Mouse (Mus musculus): ENCODE results near the gene Fndc3b.

The Fndc3b gene

DNA sequence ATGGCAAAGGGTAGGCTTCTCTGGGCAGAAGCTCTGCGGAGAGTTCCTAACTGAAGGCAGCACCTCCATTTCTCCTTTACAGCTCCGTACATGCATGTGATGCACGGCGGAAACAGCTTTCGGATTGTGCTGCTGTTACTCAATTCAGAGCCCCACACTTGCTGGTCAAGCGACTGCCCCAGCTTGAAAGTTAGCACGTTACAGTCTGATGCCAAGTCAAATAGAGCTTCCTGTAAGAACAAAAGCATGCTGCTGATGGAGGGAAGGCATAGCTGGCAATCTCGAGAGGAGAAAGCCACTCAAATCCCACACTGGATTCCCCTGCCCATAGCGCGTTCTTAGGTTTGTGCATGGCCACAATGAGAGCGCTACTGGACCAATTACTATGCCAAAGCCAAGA is 122.5 kb downstream of the Fndc3b start:
- DNase-seq, result no peak

DNA sequence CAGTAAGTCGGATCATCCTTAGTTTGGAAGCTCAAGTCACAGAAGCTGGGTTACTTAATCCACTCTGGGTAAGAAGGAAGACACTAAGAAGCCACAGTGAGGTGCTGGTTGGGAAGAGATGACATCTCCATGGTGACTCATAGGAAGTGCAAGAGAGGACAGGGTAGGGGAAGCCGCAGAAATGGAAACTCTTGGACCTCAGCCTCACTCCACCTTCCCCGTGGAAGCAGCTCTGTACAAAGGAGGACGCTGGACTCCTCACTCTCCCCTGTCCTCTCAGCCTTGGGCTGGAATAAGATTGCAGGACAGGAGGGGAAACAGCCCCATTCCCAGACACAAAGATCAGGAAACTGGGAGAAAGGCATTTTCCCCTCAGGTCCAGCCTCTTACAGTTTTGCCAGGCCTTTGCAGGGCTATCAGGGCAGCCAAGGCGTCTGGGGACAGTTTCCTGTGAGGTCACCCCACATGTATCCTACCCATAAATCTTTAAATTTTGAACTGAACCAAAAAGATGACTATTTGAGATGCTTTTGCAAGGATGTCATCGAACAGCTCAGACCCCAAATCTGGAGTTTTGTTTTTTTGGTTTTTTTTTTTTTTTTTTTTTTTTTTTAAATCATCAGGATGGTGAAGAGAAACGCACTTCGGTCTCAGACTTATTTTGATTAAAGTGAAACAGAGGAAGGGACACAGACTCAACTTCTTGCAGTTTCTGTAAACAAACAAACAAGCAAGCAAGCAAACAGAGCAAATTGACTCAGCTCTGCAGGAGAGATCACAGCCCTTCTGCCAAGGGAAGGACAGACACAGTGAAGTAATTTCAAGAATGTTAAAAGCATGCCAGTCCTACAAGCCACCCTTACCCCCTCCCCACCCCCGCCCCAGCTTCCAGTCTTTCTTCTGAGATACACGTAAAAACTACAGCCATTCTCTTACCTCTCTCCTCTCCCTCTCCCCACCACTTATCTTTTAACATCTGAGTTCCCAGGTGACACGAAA is 126.2 kb downstream of the Fndc3b start:
- no peak for DNase-seq

DNA sequence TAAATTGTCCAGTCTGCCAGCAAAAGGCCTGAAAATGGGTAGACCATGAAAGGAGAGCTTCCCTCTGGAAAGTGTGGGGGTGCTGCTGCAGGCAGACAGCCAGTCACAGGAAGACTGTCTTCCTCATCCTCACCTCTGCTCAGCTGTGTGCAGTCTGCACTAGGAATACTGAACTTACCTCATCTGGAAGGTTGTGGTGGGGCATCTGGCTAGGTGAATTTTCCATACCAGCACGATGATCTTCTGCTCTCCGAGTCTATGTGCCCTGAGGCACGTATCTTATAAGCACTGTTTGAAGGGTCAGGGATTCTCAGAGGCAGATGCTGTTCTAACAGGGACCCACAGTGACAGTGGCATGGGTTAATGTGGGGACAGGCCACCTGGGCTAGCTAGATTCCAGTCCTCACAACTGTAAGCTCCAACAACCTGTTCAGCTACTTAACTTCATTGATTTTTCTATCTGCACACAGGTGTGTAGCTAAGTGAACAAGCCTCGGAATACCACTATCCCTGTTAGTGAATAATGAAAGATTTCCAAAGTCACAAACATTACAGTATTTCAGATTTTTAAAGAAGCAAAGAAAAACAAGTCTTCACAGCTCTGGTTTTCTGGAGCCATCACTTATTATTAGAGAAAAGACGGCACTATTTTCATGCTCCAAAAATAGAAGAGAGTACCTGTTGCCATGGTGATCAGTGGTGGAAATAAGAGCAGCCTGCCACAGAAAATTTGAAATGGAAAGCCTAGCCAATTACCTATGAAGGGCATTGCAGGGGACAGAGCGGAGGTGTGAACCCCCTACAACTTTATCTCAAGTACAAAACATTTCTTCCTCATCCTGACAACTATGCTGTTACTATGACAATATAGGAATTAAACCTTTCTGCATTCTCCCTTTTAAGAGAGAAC is 128.9 kb downstream of the Fndc3b start:
- DNase-seq, result no peak

DNA sequence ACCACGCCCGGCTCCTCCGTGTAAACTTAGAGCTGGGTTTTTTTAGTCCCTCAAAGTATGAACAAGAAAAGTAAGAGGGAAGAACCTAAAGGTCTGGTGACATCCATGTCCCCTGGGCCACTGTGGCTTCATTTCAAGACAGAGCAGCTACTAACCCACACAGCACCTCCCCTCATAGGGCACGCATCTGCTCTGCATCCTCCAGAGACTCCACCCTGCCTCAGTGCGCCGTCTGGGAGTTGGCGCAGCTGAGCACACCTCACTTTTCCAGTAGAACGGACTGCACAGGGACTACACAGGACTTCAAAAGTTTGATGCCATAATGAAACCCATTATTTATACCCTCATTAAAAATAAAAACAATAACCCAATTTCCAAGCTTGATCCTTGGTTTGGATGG is 130.2 kb downstream of the Fndc3b start:
- DNase-seq, result no peak

DNA sequence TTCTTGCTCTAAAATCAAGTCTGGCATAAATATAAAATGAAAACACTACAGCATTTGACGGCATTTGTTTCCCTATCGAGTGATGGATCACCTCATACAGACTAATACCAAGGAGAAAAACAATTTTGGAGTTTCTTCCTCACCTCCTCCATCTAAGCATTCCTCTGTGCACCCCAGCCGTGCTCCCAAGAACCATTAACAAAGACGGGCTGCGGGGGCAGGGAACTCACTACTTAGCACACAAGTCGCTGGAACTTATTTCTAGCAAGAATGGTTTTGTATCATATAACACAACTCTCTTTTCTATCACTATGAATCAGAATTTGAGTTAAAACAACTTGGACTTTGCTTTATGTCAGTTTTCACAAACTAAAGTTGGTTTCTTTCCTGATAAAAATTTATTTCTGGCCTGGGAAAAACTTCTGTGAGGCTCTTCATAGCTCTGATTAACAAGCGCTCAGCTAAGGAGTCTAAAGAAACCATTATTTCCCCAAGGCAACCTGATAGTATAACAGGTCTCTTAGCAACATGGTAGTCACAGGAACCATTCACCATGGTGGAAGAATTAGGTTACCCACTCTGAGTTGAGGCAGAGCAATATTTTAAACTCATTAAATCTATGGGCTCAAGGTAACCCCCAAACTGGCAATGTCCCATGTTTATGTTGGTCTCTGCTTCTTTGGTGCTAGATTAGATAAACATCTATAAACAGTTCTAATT is 131.1 kb downstream of the Fndc3b start:
- no peak for DNase-seq

DNA sequence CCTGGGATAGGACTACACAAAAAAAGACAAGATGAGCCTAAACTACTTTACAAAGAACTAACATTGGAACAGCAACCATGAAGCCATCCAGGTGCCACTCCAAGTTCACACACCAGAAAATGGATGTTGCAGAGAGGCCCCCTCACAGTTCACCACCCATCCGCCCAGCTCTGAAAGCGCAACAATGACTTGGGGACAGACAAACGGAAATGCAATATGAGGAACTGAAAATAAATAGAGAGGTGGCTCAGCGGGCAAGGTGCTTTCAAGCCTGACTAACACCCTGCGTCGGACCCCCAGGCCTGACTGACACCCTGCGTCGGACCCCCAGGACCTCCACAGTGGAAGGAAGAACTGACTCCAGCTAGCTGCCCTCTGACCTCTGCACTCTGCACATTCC is 131.9 kb downstream of the Fndc3b start:
- DNase-seq, result no peak

DNA sequence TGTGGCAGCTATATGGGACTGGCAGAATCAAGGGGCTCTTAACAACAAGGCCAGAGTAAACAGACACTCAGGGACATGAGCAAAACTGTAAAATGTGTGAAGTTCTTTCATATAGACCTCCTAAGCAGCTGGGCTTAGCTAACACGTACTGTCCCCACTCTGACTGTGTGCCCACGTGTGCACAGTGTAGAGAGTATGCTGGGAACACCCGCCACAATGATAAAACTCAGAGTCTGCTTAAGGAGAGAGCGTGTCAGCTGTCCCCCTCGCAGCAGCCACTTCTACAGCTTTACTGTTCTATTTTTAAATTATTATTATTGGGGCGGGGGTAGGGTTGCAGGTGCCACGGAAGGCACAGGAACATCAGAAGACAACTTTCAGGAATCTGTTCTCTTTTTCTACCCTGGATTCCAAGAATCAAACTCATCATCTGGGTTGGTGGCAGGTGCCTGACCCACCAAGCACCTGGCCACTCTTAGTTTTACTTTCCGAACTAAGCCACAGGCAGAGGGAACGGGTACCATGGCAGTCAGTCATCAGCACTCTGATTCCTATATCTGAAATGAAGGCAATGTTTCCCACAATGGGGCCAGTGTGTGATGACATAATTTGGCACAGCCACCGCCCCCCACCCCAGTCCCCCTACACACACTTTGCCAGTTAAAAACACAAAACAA is 133.6 kb downstream of the Fndc3b start:
- DNase-seq, result no peak

DNA sequence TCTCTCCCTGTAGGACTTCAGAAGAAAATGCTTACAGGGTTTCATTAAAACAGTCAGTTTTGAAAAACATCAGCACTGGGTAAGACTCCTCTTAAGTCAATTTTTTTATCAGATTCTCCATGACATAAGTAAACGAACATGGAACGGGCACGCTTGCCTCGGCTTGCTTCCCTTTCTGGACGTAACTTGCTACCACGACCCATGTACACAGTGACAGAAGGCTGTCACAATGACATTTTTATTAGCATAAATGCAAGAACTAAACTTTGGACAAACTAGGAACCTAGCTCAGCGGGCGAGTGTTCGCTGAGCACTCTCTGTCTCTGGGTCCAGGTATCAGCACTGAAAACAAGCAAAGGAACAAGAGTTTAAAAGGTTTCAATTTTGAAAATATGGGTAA is 136.9 kb downstream of the Fndc3b start:
- no peak for DNase-seq

DNA sequence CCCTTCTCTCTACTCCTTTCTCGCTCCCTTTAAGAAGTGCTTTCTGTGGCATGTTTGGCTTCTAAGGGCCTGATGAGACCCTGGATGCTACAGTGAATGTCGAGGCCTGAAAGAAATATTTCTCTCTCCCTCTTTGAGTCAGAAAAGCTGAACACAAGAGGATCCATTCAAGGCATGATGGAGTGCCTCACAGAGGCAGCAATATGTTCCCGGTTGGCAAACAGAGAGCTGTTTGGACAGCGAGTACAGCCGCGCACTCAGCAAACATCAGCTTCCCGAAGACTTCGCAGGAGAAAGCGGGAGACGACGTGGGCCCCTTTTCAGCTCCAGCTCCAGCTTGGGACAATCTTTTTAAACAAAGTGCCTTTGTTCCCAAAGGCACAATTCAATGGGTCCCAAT is 137.6 kb downstream of the Fndc3b start:
- no peak for DNase-seq

DNA sequence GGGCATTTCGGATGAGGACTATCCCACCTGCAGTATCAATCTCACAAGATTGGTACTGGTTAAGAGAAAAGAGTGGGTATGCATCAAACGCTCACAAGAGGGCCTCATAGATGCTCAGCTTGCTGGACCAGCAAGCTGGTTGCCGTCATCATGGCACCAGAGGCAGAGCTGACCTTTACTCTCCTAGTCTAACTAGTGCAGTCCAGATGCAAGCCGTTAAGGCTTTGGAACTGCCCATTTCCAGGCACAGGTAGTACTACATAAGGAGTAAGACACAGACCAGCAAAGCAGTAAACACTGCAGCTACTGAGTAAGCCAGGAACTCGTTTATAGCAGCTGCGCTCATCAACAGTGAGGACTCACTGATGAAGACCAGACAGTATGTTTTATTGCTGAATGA is 138.8 kb downstream of the Fndc3b start:
- peak in 1 of 2 experiments; percentile 7 for DNase-seq

DNA sequence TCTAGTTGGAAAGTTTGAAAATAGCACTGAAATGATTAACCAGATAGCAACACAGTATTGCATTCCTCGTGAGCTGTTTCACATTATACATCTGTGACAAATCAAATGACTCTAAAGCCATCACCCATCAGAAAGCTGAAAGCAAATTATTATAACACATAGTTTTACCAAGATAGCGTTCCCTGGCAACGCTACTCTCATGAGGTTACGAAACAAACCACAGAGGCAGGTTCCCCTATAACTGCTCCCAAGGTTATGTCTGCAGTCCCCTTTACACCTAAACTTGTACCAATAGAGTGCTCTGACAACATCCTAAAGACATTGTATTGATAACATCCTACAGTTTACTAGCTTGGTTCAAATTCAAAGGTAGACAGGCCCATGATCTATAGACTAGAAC is 145.8 kb downstream of the Fndc3b start:
- DNase-seq, result no peak

DNA sequence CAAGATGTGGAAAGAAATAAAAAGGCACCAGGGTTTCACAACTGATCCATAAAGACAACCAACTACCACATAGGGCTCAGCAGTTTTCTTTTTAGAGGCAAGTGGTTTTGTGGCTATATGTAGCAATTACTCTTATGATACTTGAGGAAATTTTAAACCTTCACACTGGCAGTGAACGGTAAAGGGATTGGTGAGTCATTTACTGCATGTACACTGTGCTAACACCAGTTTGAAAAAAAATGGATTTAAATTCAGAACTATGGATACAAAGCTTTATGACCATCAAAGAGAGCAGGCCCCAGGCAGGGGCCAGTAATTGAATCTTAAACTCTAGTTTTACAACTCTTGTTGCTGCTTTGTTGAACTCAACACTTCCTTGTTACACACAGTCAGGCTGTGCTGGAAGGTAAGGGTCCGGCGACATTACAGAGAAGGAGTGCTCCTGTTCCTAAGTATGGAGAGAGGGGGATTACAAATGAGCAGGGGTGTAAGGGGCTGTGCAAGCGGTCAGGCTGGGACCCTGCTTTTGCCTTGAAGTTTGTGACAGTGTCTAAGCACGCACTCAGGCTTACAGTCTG is 148.0 kb downstream of the Fndc3b start:
- DNase-seq, result no peak

DNA sequence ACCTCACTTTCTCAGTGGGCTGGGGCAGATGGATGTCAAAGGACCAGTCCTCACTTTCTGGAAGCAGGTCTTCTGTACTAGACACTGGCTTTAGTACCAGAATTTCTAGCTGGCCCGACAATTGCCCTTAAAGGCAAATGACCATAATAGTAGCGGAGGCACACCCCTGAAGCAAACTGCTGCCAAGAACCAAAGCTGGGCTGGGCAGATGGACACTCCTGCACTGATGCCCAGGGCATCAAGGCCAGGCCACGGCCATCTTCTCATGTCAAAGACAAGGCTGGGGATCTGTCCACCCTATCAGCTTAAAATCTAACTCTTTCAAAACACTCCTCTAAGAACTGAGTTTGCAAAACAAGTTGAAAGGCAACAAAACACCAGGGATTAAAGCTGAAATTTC is 148.6 kb downstream of the Fndc3b start:
- DNase-seq, result no peak

DNA sequence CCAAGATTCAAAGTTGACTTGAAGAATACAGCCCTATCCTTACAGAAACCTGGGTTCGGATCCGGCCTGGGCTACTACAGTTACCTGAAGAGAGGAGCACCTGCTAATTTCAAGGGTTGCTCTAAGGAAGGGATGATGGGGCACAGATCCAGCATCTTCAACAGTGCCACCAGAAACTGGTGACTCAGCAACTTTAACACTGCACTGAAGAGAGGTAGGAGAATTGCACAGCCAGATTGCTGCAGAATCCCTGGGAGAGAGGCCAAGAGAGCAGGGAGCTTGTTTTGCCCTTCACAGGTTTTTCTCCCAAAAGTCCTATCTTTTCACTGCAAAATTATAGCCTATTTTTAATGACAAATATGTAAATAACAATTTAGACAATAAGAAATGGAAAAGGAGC is 149.2 kb downstream of the Fndc3b start:
- peak; percentile 12 to 20 for DNase-seq

DNA sequence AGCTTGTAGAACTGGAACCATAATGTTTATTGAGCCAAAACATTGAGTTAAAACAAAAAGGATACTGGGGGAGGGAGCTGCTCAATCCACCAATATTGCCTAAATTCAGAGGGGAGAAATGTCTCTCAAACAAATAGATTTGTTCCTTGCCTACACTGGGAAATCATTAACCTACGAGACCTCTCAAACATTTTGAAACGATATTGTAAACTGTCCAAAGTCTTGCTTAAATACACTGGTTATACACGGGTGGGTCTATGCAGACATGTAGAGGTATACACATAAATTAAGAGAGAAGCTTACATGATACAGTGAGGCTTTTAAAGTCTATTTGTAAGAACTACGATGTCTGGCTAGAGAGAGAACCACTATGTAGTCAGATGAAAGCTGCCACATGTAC is 151.8 kb downstream of the Fndc3b start:
- DNase-seq, result no peak

DNA sequence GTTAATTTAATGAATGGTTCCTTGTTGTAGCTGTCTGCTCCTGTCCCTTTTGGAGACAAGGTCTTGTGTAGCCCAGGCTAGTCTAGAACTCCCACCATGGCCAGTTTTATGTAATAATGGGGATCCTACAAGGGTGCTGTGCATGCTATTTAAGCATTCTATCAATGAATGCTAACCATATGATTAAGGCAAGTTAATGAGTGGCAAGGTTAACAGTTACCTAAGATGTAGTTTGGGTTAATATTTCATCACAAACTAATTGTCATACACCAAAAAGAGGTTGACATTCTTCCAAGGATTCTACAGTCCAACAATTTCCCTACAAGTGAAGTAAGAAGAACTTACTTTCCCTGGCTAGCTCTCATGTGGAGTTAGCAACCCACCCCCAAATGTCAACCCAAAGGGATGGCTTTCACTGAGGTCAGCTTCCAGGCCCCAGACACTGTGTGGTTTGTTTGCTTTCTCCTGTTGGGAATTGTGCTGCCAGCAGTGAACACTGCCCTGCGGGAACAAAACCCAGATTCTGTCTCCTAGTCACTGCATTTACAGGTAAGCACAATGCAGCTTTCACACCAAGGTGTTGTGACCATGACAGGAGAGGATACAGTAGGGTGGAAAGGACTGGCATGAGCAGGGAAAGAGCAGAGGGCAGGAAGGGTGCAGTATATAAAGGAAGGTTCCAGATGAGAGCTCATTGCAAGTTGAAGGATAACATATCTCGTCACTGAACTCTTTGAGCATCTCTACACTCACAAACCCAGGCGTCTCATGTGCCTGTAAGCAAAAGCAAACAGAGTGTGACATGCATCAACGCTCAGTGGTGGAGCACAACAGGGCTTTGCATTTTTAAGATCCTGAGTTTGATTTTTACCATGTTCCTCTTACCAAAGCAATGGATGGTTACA is 153.8 kb downstream of the Fndc3b start:
- no peak for DNase-seq

DNA sequence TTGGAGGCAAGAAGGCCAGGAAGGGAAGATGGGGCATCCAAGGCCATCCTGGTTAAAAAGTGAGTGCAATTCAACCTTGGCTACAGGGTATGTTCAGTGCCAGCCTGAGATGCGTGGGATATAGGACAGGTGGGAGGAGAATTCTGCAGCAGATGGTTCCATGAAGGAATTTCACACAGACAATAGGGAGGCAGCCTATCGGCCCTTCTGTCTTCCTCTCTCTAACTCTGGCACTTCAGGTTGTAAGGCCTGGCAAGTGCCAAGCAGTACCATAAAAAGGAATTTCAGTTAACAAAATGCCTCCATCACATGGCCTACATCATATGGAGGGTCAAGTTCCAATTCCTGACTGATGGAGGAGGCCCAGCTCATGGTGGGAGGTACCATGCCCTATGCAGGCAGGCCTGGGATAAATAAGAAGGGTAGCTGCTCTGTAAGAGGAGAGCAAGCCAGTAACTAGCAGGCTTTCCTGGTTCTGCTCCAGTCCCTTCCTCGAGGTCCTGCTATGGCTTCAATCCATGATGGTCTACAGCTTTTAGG is 155.6 kb downstream of the Fndc3b start:
- peak; percentile 23 to 25 for DNase-seq

DNA sequence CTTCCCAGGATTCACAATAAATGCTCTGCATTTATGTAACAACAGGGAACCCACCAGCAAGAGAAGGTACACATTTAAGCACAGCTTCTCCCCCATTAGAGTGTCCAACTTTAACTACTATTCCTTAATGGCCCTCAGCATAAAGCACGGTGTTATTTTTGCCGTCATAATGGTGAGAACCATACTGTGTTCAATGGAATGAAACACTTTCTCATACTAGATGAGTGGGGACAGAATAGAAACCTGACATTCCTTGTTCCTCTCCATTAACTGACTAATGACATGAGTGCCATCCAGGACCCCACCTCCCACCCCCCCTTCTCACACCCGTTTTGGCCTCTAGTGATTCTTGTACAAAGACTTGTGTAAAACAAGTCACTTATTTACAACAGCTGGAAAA is 156.8 kb downstream of the Fndc3b start:
- DNase-seq, result no peak

DNA sequence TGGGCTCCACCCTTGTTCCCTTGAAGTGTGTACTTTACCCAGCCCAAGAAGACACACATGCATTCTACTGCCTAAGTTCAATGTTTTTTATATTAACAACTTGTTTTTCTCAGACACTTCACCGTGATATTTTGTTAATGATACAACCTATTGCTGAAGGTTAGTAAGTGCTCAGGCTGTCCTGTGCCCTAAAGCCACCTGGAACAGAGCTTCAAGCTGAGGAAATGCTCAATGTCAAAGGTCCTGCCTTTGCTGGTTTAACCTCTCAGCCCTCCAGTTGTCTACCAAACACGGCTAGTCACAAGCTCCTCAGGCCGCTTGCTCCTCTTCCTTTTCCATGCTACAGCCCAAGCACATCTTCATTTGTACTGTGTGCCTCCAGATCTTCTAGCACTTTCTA is 157.3 kb downstream of the Fndc3b start:
- DNase-seq, result no peak

DNA sequence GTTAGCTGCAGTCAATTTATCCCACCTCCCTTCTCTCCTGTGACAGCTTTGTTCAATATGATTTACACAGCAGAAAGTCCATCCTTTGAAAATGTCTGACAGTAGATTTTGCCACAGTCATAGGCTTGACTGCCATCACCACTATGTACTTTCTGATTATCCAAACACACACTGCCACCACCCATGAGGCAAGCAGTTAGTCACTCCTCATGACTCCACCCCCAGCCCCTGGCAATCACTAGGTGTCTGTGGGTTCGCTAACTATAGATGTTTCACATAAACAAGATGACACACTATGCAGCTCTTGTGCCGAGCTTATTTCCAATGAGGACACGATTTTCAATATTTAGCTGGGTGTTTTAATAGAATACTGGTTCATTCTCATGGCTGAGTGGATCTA is 160.1 kb downstream of the Fndc3b start:
- no peak for DNase-seq

DNA sequence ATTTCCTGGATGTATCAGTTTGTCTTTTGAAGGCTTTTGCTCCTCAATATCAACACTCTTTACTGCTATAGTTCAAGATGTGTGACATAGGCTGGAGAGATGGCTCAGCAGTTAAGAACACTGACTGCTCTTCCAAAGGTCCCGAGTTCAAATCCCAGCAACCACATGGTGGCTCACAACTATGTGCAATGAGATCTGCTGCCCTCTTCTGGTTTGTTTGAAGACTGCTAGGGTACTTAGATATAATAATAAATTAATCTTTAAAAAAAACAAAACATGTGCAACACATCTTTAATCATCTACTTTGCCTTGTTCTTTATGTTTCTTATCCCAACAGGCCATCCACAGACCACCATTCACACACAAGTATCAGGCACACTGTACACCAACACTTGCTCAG is 160.7 kb downstream of the Fndc3b start:
- DNase-seq, result no peak
